11 mouse cellular contexts compared by ENCODE assay signal in the genomic region with DNA sequence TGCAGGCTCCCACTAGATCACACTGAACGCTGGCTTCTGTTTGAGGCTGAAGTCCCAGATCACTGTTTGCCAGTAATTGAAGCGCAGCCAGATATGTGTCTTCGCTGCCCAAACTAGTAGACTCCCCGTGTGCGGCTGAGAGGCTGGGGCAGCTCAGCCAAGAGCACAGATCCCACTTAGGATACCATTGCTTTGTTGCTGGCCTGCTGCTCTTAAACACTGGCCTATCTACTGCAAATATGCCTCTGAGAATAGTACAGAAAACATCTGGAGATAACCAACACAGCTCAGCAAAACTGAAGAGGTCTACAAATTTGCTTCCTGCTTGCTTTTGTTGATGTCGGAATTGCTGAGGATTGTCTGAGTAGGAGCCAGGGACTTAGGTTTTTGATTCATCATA. TPM values are rescaled to one million over a fixed set of nuclear protein-coding genes. Genes with fewer than 3 reads are reported as not detected.
DNase-seq lines count a peak whose midpoint lies in the region; ATAC-seq and TF ChIP-seq lines count a peak whose summit lies in the region.
"Had no signal": no experiment of that assay in that cellular context is flagged by ENCODE, and none has a peak within 500 bp of the region (broad histone marks: within the 10 kb centered on the region; RNA-seq: fewer than 3 reads in every experiment).

No protein-coding gene starts in this region.

- intact Hi-C loops in heart, postnatal 14 days (cut with DNase I), result no loop called here

- ATAC-seq in kidney, embryonic 14.5 days (ENCODE audit: low FRiP score, low TSS enrichment), result no peak
- no peak for ATAC-seq in activated CD4-positive, CD25-positive, alpha-beta regulatory T cell, adult 4 months
- ATAC-seq: hindbrain, embryonic 16.5 days had no signal

- H3K9me3 ChIP-seq in kidney, embryonic 14.5 days (ENCODE audit: control insufficient read depth, low read length), result no peaks in the 10 kb centered on the region

- peaks cover 2% of the 10 kb centered on the region; the same call in 1 of the 2 replicates for H3K4me1 ChIP-seq in kidney, embryonic 14.5 days (ENCODE audit: control insufficient read depth, insufficient read depth, low read length)

- no peak overlapping the region for H3K4me2 ChIP-seq in kidney, embryonic 14.5 days (replicated peaks; ENCODE audit: low read depth, low read length)

- TF ChIP-seq POLR2A in brain, embryonic 14.5 days (IDR thresholded peaks at IDR 0.05; ENCODE audit: borderline replicate concordance, extremely low read depth, insufficient read depth, insufficient read length, poor library complexity, severe bottlenecking), result no peak

- H3K4me3 ChIP-seq in kidney, embryonic 14.5 days (ENCODE audit: low read length), result no peak overlapping the region
- H3K4me3 ChIP-seq: layer of hippocampus, adult 2 months had no signal

- WGBS in kidney, embryonic 14.5 days, result 79% methylated on average over 6 of the region's 6 CpGs

- peak; percentile 81 to 86 for DNase-seq in cerebellum, postnatal 10 days
- DNase-seq in cerebellum, adult 9-10 months, result no peak
- DNase-seq in kidney, adult 9 months, result peak; percentile 64
- DNase-seq in brain, embryonic 14.5 days (ENCODE audit: low read depth), result peak; percentile 57
- peak; percentile 64 to 68 for DNase-seq in heart, postnatal 14 days
- DNase-seq in adrenal gland, postnatal 25 days, result no peak

- peaks cover 5% of the 10 kb centered on the region; the same call in 1 of the 2 replicates for H3K27me3 ChIP-seq in kidney, embryonic 14.5 days (ENCODE audit: control insufficient read depth, insufficient read depth, low read length)

- H3K36me3 ChIP-seq in kidney, embryonic 14.5 days (ENCODE audit: control insufficient read depth, insufficient read depth, low read length), result peaks cover 13% of the 10 kb centered on the region; the same call in 1 of the 2 replicates

- no peak overlapping the region for H3K27ac ChIP-seq in kidney, embryonic 14.5 days (ENCODE audit: low read depth, low read length)
- H3K27ac ChIP-seq: layer of hippocampus, adult 2 months; macrophage had no signal

- no peak for TF ChIP-seq CTCF in brain, embryonic 14.5 days (IDR thresholded peaks at IDR 0.05; ENCODE audit: borderline replicate concordance, extremely low read depth, insufficient read depth, insufficient read length)

- H3K9ac ChIP-seq in kidney, embryonic 14.5 days (ENCODE audit: low read depth, low read length), result no peak overlapping the region

RNA-seq across cellular contexts. Expression of gene Coro6, which starts 5.3 kb away (rescaled TPM):
- 0.39 and 0.54 TPM in 2 replicates for polyA plus RNA-seq in kidney, embryonic 14.5 days (2014; fragmentation: Nextera tagmentation; extraction: Ambion mirVana)
- polyA plus RNA-seq in brain, embryonic 14.5 days (2012; rRNA removed), result 1.1 and 1.9 TPM in 2 replicates
- 100 to 1,000 TPM; 188 to 189 TPM for total RNA-seq in heart, postnatal 14 days (2021)
- not detected for polyA plus RNA-seq in activated CD4-positive, CD25-positive, alpha-beta regulatory T cell, adult 4 months (2017; shearing (Covaris generic))
- total RNA-seq in adrenal gland, postnatal 25 days (2021), result 1.3 and 2.2 TPM in 2 replicates
- polyA plus RNA-seq: macrophage had no signal

RNA-seq across cellular contexts. Expression of gene Ankrd13b, which starts 32.6 kb away (rescaled TPM):
- 6.8 and 8.6 TPM in 2 replicates for polyA plus RNA-seq in kidney, embryonic 14.5 days (2014; fragmentation: Nextera tagmentation; extraction: Ambion mirVana)
- polyA plus RNA-seq in brain, embryonic 14.5 days (2012; rRNA removed), result 280 and 349 TPM in 2 replicates
- 10 to 100 TPM; 10.6 to 10.9 TPM for total RNA-seq in heart, postnatal 14 days (2021)
- 1 to 10 TPM in 1 of 2 experiments, under 1 TPM in 1; 0.93 to 1.2 TPM for polyA plus RNA-seq in activated CD4-positive, CD25-positive, alpha-beta regulatory T cell, adult 4 months (2017; shearing (Covaris generic))
- 7.7 and 8.7 TPM in 2 replicates for total RNA-seq in adrenal gland, postnatal 25 days (2021)

RNA-seq across cellular contexts. Expression of gene Git1, which starts 36.5 kb away (rescaled TPM):
- 18.1 and 19.3 TPM in 2 replicates for polyA plus RNA-seq in kidney, embryonic 14.5 days (2014; fragmentation: Nextera tagmentation; extraction: Ambion mirVana)
- 71.0 and 104 TPM in 2 replicates for polyA plus RNA-seq in brain, embryonic 14.5 days (2012; rRNA removed)
- total RNA-seq in heart, postnatal 14 days (2021), result 10 to 100 TPM; 49.1 to 50.0 TPM
- polyA plus RNA-seq in activated CD4-positive, CD25-positive, alpha-beta regulatory T cell, adult 4 months (2017; shearing (Covaris generic)), result 1 to 10 TPM; 8.6 to 9.2 TPM
- total RNA-seq in adrenal gland, postnatal 25 days (2021), result 53.8 and 55.9 TPM in 2 replicates

RNA-seq across cellular contexts. Expression of gene Abhd15, which starts 58.1 kb away (rescaled TPM):
- 1.4 and 2.6 TPM in 2 replicates for polyA plus RNA-seq in kidney, embryonic 14.5 days (2014; fragmentation: Nextera tagmentation; extraction: Ambion mirVana)
- 0.57 and 0.75 TPM in 2 replicates for polyA plus RNA-seq in brain, embryonic 14.5 days (2012; rRNA removed)
- 1 to 10 TPM; 2.0 to 2.7 TPM for total RNA-seq in heart, postnatal 14 days (2021)
- polyA plus RNA-seq in activated CD4-positive, CD25-positive, alpha-beta regulatory T cell, adult 4 months (2017; shearing (Covaris generic)), result 1 to 10 TPM; 2.3 to 2.6 TPM
- total RNA-seq in adrenal gland, postnatal 25 days (2021), result 15.1 and 19.4 TPM in 2 replicates

RNA-seq across cellular contexts. Expression of gene Trp53i13, which starts 58.9 kb away (rescaled TPM):
- 36.9 and 37.4 TPM in 2 replicates for polyA plus RNA-seq in kidney, embryonic 14.5 days (2014; fragmentation: Nextera tagmentation; extraction: Ambion mirVana)
- polyA plus RNA-seq in brain, embryonic 14.5 days (2012; rRNA removed), result 11.6 and 16.6 TPM in 2 replicates
- 10 to 100 TPM in 1 of 2 experiments, 1 to 10 TPM in 1; 9.1 to 10.3 TPM for total RNA-seq in heart, postnatal 14 days (2021)
- polyA plus RNA-seq in activated CD4-positive, CD25-positive, alpha-beta regulatory T cell, adult 4 months (2017; shearing (Covaris generic)), result 10 to 100 TPM in 1 of 2 experiments, 1 to 10 TPM in 1; 9.8 to 11.2 TPM
- total RNA-seq in adrenal gland, postnatal 25 days (2021), result 7.5 and 10.2 TPM in 2 replicates

Comparison
In these comparisons a context has a peak if more than half of its experiments do, and no peak if none do; other contexts are left out.
1. DNase-seq: peak in cerebellum, postnatal 10 days (2 of 2), kidney, adult 9 months (single experiment), brain, embryonic 14.5 days (single experiment) and heart, postnatal 14 days (2 of 2); none in cerebellum, adult 9-10 months (single experiment) and adrenal gland, postnatal 25 days (single experiment).
2. RNA of gene Ankrd13b, which starts 32.6 kb away (polyA plus RNA-seq): 280 to 349 TPM in brain, embryonic 14.5 days; 6.8 to 8.6 TPM in kidney, embryonic 14.5 days and 0.93 to 1.2 TPM in activated CD4-positive, CD25-positive, alpha-beta regulatory T cell, adult 4 months; every median in the first group is over 10 times any median in the second.